Mouse (Mus musculus): ENCODE data around the gene Terf2ip. TPM values are rescaled to one million over a fixed set of nuclear protein-coding genes. Genes with fewer than 3 reads are reported as not detected.

Gene Terf2ip
- 44.2 and 46.3 TPM in 2 replicates for polyA plus RNA-seq (2021; fragmentation: Nextera tagmentation)
- long read RNA-seq, experiment 1, transcript Terf2ip-201 (3 exons, 3,560 nt) = major isoform, 199 of 213 reads
- long read RNA-seq, experiment 1, partial matches to known transcripts = 7 of 213 reads
- long read RNA-seq, experiment 1, other reads (novel, unspliced or antisense) = 7 of 213 reads
- long read RNA-seq, experiment 2, transcript Terf2ip-201 (3 exons, 3,560 nt) = major isoform, 769 of 790 reads
- long read RNA-seq, experiment 2, partial matches to known transcripts = 4 of 790 reads
- long read RNA-seq, experiment 2, other reads (novel, unspliced or antisense) = 13 of 790 reads

DNA sequence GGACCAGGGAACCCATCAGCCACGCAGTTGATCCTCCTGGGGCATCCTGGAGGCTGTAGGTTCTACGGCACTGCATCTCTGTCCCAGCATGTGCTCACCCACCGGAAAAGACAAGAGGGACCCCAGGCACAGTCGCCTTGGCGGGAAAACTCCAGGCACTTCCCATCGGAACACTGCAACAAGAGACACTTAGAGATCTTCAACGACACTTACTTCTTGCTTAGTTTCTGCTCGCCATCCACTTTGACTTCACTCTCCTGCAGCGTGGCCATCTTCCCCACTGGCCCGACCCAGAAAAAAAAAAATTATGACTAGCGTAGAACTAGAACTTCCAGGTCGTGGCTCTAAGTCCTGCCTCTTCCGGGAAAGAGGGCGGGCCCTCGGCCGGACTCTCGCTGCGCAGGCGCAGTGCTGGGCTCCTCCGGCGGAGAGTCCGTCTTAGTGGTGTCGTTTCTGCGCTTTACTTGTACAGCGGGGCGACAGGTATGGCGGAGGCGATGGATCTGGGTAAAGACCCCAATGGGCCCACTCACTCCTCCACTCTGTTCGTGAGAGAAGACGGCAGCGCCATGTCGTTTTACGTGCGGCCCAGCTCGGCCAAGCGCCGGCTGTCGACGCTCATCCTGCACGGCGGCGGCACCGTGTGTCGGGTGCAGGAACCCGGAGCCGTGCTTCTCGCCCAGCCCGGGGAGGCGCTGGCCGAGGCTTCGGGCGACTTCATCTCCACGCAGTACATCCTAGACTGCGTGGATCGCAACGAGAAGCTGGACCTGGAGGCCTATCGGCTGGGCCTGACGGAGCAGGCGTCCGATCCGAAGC lies at the start of gene Terf2ip, which contains the start of gene Kars:
Gene Terf2ip (plus strand): TSS at position 402 of the 819 bp plus-strand sequence.
Gene Kars (minus strand): TSS at position 327 of the 819 bp plus-strand sequence.

DNA sequence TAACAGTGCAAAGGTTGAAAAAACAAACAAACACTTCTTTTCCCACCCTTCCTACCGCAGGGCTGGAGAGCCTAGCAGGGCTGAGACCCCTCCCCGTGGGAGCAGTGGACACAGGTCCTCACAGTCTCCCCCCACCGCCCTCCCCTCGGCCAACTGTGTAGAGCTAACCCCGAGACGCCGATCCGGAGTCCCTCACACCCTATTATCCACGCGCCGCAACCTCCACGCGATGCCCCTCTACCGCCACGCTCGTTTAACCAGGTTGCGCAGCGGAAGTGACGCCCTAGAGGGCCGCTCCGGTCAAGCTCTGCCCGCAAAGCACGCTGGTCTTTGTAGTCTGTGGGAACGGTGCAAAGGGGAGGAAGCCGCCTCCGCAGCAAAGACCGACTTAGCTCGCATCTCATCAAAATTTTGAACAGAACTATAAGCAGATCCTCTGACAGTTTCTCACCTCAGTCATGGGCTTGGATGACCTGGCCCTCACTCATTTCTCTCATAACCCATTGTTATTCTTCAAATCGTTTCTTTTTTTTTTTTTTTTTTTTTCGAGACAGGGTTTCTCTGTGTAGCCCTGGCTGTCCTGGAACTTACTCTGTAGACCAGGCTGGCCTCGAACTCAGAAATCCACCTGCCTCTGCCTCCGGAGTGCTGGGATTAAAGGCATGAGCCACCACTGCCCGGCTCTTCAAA lies 19.0 kb upstream of the Terf2ip start, which contains the start of gene Adat1:
Gene Adat1 (minus strand): TSS at position 290 of the 690 bp plus-strand sequence.

GRCm38 (mm10) chr8:112014936-112015335 lies 3.7 kb downstream of the Terf2ip start, which contains the start of gene Gm6793:
Gene Gm6793, minus strand, starts transcription at chr8:112015036.

Other genes starting within 250 kb of the Terf2ip start
- 155 TPM in 2 replicates for gene Cfdp1, start 157.1 kb upstream of the Terf2ip start, polyA plus RNA-seq (2021; fragmentation: Nextera tagmentation)
- 3.5 and 7.6 TPM in 2 replicates for gene Tmem170, start 134.6 kb upstream of the Terf2ip start, polyA plus RNA-seq (2021; fragmentation: Nextera tagmentation)
- 1.8 TPM in 2 replicates for gene Chst5, start 101.0 kb upstream of the Terf2ip start, polyA plus RNA-seq (2021; fragmentation: Nextera tagmentation)
- gene Tmem231, start 77.5 kb upstream of the Terf2ip start, polyA plus RNA-seq (2021; fragmentation: Nextera tagmentation) = 8.5 and 12.0 TPM in 2 replicates
- 523 and 551 TPM in 2 replicates for gene Gabarapl2, start 70.7 kb upstream of the Terf2ip start, polyA plus RNA-seq (2021; fragmentation: Nextera tagmentation)
- gene Adat1, start 19.1 kb upstream of the Terf2ip start, polyA plus RNA-seq (2021; fragmentation: Nextera tagmentation) = 1.2 TPM in 2 replicates
- gene Kars, start 75 bp upstream of the Terf2ip start, polyA plus RNA-seq (2021; fragmentation: Nextera tagmentation) = 52.3 and 68.0 TPM in 2 replicates
- not detected in 2 replicates for gene Gm6793, start 3.6 kb downstream of the Terf2ip start, polyA plus RNA-seq (2021; fragmentation: Nextera tagmentation)

Measured in layer of hippocampus, adult 6 months (tissue).